Mouse (Mus musculus): ENCODE measurements around the gene Mroh7. TPM values are rescaled to one million over a fixed set of nuclear protein-coding genes. Genes with fewer than 3 reads are reported as not detected.

Mroh7 gene
- total RNA-seq (2023): not detected

GRCm38 (mm10) chr4:106730814-106731213 lies at the start of gene Mroh7:
Mroh7 (minus strand) TSS chr4:106730925.

GRCm38 (mm10) chr4:106733636-106734035 lies 2.9 kb upstream of the Mroh7 start, which contains the start of gene Fam151a:
Fam151a (plus strand) TSS chr4:106733889.

GRCm38 (mm10) chr4:106678442-106679118 lies 52.1 kb downstream of the Mroh7 start, which contains the start of gene Ttc4:
Ttc4 (minus strand) TSS chr4:106678944.

GRCm38 (mm10) chr4:106650833-106651527 lies 79.7 kb downstream of the Mroh7 start, which contains the start of gene Pars2:
Pars2 (plus strand) TSS chr4:106651069.

Other genes with a start within 250 kb of the Mroh7 start
- gene Bsnd, start 238.6 kb downstream of the Mroh7 start, total RNA-seq (2023): not detected
- 10 to 100 TPM; 21.4 to 22.3 TPM for gene Dhcr24, start 169.9 kb downstream of the Mroh7 start, total RNA-seq (2023)
- not detected for gene Lexm, start 113.7 kb downstream of the Mroh7 start, total RNA-seq (2023)
- not detected for gene Ttc22, start 108.5 kb downstream of the Mroh7 start, total RNA-seq (2023)
- 1 to 10 TPM; 5.3 to 5.5 TPM for gene Pars2, start 79.9 kb downstream of the Mroh7 start, total RNA-seq (2023)
- 10 to 100 TPM; 31.8 to 41.2 TPM for gene Ttc4, start 52.0 kb downstream of the Mroh7 start, total RNA-seq (2023)
- gene Fam151a, start 3.0 kb upstream of the Mroh7 start, total RNA-seq (2023): not detected
- 1 to 10 TPM; 3.1 to 4.1 TPM for gene Acot11, start 74.1 kb upstream of the Mroh7 start, total RNA-seq (2023)
- gene Ssbp3, start 179.8 kb upstream of the Mroh7 start, total RNA-seq (2023): 100 to 1,000 TPM; 107 to 115 TPM